Mouse (Mus musculus): Measurements from ENCODE around the gene Egr4. TPM values are rescaled to one million over a fixed set of nuclear protein-coding genes. Genes with fewer than 3 reads are reported as not detected.

Egr4 gene
- polyA plus RNA-seq (2016; fragmentation: Nextera tagmentation; extraction: Ambion mirVana): not detected in 2 replicates

- H3K4me1 ChIP-seq: peaks cover 37% of the 10 kb centered on the region
- no peaks in the 10 kb centered on the region for H3K9me3 ChIP-seq
- peak; percentile 58 for DNase-seq (ENCODE audit: extremely low spot score, low spot score)
- peaks cover 89% of the 10 kb centered on the region for H3K27me3 ChIP-seq (ENCODE audit: poor library complexity, severe bottlenecking)
- H3K27ac ChIP-seq: no peak within 1 kb of the TSS
- H3K36me3 ChIP-seq (replicated peaks): no peaks in the 10 kb centered on the region
- under 1% methylated on average over 38 of the region's 38 CpGs for WGBS
- peak within 1 kb of the TSS; percentile 57 for H3K4me3 ChIP-seq
These were observed at the start of gene Egr4 for GRCm38 (mm10) chr6:85513531-85513910. TSS of gene Egr4 (minus strand) at chr6:85513589.

- Histone ChIP-seq H3K4me1 (no peaks in the 10 kb centered on the region), H3K27ac (no peak overlapping the region), H3K36me3 (replicated peaks) (no peaks in the 10 kb centered on the region), H3K27me3 (ENCODE audit: poor library complexity, severe bottlenecking) (no peaks in the 10 kb centered on the region), H3K4me3 (no peak overlapping the region), H3K9me3 (no peaks in the 10 kb centered on the region)
- no peak for DNase-seq (ENCODE audit: extremely low spot score, low spot score)
- 47% methylated on average over 1 of the region's 1 CpGs for whole genome bisulfite sequencing
These were observed 49.0 kb upstream of the Egr4 start for GRCm38 (mm10) chr6:85562374-85562773.

- peaks cover 3% of the 10 kb centered on the region; the same call in 1 of the 2 replicates for H3K4me1 ChIP-seq
- DNase-seq (ENCODE audit: extremely low spot score, low spot score): no peak
- H3K9me3 ChIP-seq: no peaks in the 10 kb centered on the region
- WGBS: 89% methylated on average over 5 of the region's 5 CpGs
- H3K27me3 ChIP-seq (ENCODE audit: poor library complexity, severe bottlenecking): no peaks in the 10 kb centered on the region
- H3K36me3 ChIP-seq (replicated peaks): no peaks in the 10 kb centered on the region
- H3K4me3 ChIP-seq: no peak overlapping the region
- H3K27ac ChIP-seq: no peak overlapping the region
These were observed 34.3 kb upstream of the Egr4 start for GRCm38 (mm10) chr6:85547642-85548041.

GRCm38 (mm10) chr6:85544251-85544881, 31.0 kb upstream of the Egr4 start:
- Histone ChIP-seq H3K36me3 (replicated peaks) (no peaks in the 10 kb centered on the region), H3K27ac (no peak overlapping the region)
- 75% methylated on average over 13 of the region's 13 CpGs for WGBS

GRCm38 (mm10) chr6:85543351-85544175, 30.2 kb upstream of the Egr4 start:
- H3K36me3 ChIP-seq (replicated peaks): no peaks in the 10 kb centered on the region
- DNase-seq (ENCODE audit: extremely low spot score, low spot score): no peak
- H3K4me3 ChIP-seq: no peak overlapping the region
- WGBS: 79% methylated on average over 10 of the region's 10 CpGs
- H3K4me1 ChIP-seq: peaks cover 3% of the 10 kb centered on the region; the same call in 1 of the 2 replicates
- no peaks in the 10 kb centered on the region for H3K9me3 ChIP-seq
- no peak overlapping the region for H3K27ac ChIP-seq
- H3K27me3 ChIP-seq (ENCODE audit: poor library complexity, severe bottlenecking): no peaks in the 10 kb centered on the region

More at GRCm38 (mm10) chr6:85544251-85544881, 31.0 kb upstream of the Egr4 start:
- no peaks in the 10 kb centered on the region for H3K9me3 ChIP-seq
- DNase-seq (ENCODE audit: extremely low spot score, low spot score): no peak
- peaks cover 3% of the 10 kb centered on the region; the same call in 1 of the 2 replicates for H3K4me1 ChIP-seq
- no peaks in the 10 kb centered on the region for H3K27me3 ChIP-seq (ENCODE audit: poor library complexity, severe bottlenecking)
- no peak overlapping the region for H3K4me3 ChIP-seq

GRCm38 (mm10) chr6:85522825-85523224, 9.4 kb upstream of the Egr4 start:
- Histone ChIP-seq H3K4me3 (no peak overlapping the region), H3K9me3 (no peaks in the 10 kb centered on the region), H3K36me3 (replicated peaks) (no peaks in the 10 kb centered on the region), H3K4me1 (peaks cover 7% of the 10 kb centered on the region), H3K27me3 (ENCODE audit: poor library complexity, severe bottlenecking) (no peaks in the 10 kb centered on the region; the same call in 1 of the 2 replicates), H3K27ac (no peak overlapping the region)
- no peak for DNase-seq (ENCODE audit: extremely low spot score, low spot score)
- 83% methylated on average over 2 of the region's 2 CpGs for WGBS

- Histone ChIP-seq H3K27me3 (ENCODE audit: poor library complexity, severe bottlenecking) (peaks cover 4% of the 10 kb centered on the region; the same call in 1 of the 2 replicates), H3K4me1 (peaks cover 8% of the 10 kb centered on the region), H3K36me3 (replicated peaks) (no peaks in the 10 kb centered on the region), H3K4me3 (no peak overlapping the region), H3K9me3 (no peaks in the 10 kb centered on the region), H3K27ac (no peak overlapping the region)
- WGBS: 93% methylated on average over 5 of the region's 5 CpGs
- DNase-seq (ENCODE audit: extremely low spot score, low spot score): no peak
These were observed 8.6 kb upstream of the Egr4 start for GRCm38 (mm10) chr6:85522026-85522425.

GRCm38 (mm10) chr6:85518091-85518693, 4.8 kb upstream of the Egr4 start:
- Histone ChIP-seq H3K4me3 (no peak overlapping the region), H3K27ac (no peak overlapping the region), H3K36me3 (replicated peaks) (no peaks in the 10 kb centered on the region), H3K4me1 (peaks cover 15% of the 10 kb centered on the region), H3K9me3 (no peaks in the 10 kb centered on the region), H3K27me3 (ENCODE audit: poor library complexity, severe bottlenecking) (peaks cover 42% of the 10 kb centered on the region)
- WGBS: 61% methylated on average over 5 of the region's 5 CpGs
- no peak for DNase-seq (ENCODE audit: extremely low spot score, low spot score)

GRCm38 (mm10) chr6:85515941-85516340, 2.6 kb upstream of the Egr4 start:
- H3K27me3 ChIP-seq (ENCODE audit: poor library complexity, severe bottlenecking): peaks cover 65% of the 10 kb centered on the region
- WGBS: 77% methylated on average over 4 of the region's 4 CpGs

GRCm38 (mm10) chr6:85512577-85513530, 535 bp downstream of the Egr4 start:
- Histone ChIP-seq H3K4me1 (peaks cover 30% of the 10 kb centered on the region), H3K27me3 (ENCODE audit: poor library complexity, severe bottlenecking) (peaks cover 96% of the 10 kb centered on the region), H3K27ac (no peak overlapping the region), H3K9me3 (no peaks in the 10 kb centered on the region), H3K4me3 (peak overlapping the region; percentile 57), H3K36me3 (replicated peaks) (no peaks in the 10 kb centered on the region)
- peak; percentile 27 for DNase-seq (ENCODE audit: extremely low spot score, low spot score)
- under 1% methylated on average over 90 of the region's 90 CpGs for WGBS

More at GRCm38 (mm10) chr6:85515941-85516340, 2.6 kb upstream of the Egr4 start:
- DNase-seq (ENCODE audit: extremely low spot score, low spot score): no peak
- no peak overlapping the region for H3K27ac ChIP-seq
- H3K9me3 ChIP-seq: no peaks in the 10 kb centered on the region
- no peaks in the 10 kb centered on the region for H3K36me3 ChIP-seq (replicated peaks)
- no peak overlapping the region for H3K4me3 ChIP-seq
- H3K4me1 ChIP-seq: peaks cover 37% of the 10 kb centered on the region

GRCm38 (mm10) chr6:85512056-85512440, 1.3 kb downstream of the Egr4 start:
- under 1% methylated on average over 27 of the region's 36 CpGs for WGBS
- H3K27me3 ChIP-seq (ENCODE audit: poor library complexity, severe bottlenecking): peaks cover 92% of the 10 kb centered on the region
- H3K4me1 ChIP-seq: peaks cover 29% of the 10 kb centered on the region
- no peak for DNase-seq (ENCODE audit: extremely low spot score, low spot score)
- no peak overlapping the region for H3K27ac ChIP-seq
- no peaks in the 10 kb centered on the region for H3K36me3 ChIP-seq (replicated peaks)
- H3K4me3 ChIP-seq: peak overlapping the region; percentile 57
- no peaks in the 10 kb centered on the region for H3K9me3 ChIP-seq

All from forebrain, embryonic 10.5 days (tissue).